Comparison of ENCODE assay signal across 26 mouse cellular contexts in genomic region chr1:132437389-132437788, GRCm38 (mm10). TPM values are rescaled to one million over a fixed set of nuclear protein-coding genes. Genes with fewer than 3 reads are reported as not detected.
DNase-seq lines count a peak whose midpoint lies in the region; ATAC-seq lines count a peak whose summit lies in the region.
"Had no signal": no experiment of that assay in that cellular context is flagged by ENCODE, and none has a peak within 500 bp of the region (broad histone marks: within the 10 kb centered on the region; RNA-seq: fewer than 3 reads in every experiment).

No protein-coding gene starts in this region.

- peaks cover 10% of the 10 kb centered on the region for H3K4me1 ChIP-seq in heart, embryonic 16.5 days (ENCODE audit: control insufficient read depth, insufficient read depth, low read length)
- no peaks in the 10 kb centered on the region for H3K4me1 ChIP-seq in heart, embryonic 10.5 days
- no peaks in the 10 kb centered on the region for H3K4me1 ChIP-seq in lung, embryonic 15.5 days
- peaks cover 27% of the 10 kb centered on the region for H3K4me1 ChIP-seq in brown adipose tissue, adult 24 weeks (ENCODE audit: control insufficient read depth, insufficient read depth, insufficient read length, low read length)
- H3K4me1 ChIP-seq: forebrain, embryonic 10.5 days; kidney, embryonic 15.5 days; liver, embryonic 12.5 days; stomach, embryonic 15.5 days had no signal

- WGBS in heart, embryonic 16.5 days: 76% methylated on average over 5 of the region's 5 CpGs
- 88% methylated on average over 5 of the region's 5 CpGs for WGBS in heart, embryonic 10.5 days
- 80% methylated on average over 5 of the region's 5 CpGs for WGBS in lung, embryonic 15.5 days

- no peak overlapping the region for H3K9ac ChIP-seq in heart, embryonic 16.5 days (ENCODE audit: low read length)
- no peak overlapping the region for H3K9ac ChIP-seq in lung, embryonic 15.5 days
- H3K9ac ChIP-seq: kidney, embryonic 15.5 days; liver, embryonic 12.5 days; stomach, embryonic 15.5 days had no signal

- no peak overlapping the region for H3K4me2 ChIP-seq in heart, embryonic 16.5 days (ENCODE audit: low read depth, low read length)
- H3K4me2 ChIP-seq in lung, embryonic 15.5 days: no peak overlapping the region
- H3K4me2 ChIP-seq: heart, embryonic 11.5 days; kidney, embryonic 15.5 days; liver, embryonic 12.5 days; stomach, embryonic 15.5 days had no signal

- H3K27me3 ChIP-seq in heart, embryonic 16.5 days (ENCODE audit: control insufficient read depth, insufficient read depth, low read length): no peaks in the 10 kb centered on the region
- H3K27me3 ChIP-seq in heart, embryonic 10.5 days (ENCODE audit: insufficient read depth, poor library complexity, severe bottlenecking): no peaks in the 10 kb centered on the region
- H3K27me3 ChIP-seq in lung, embryonic 15.5 days: no peaks in the 10 kb centered on the region
- H3K27me3 ChIP-seq: kidney, embryonic 15.5 days; liver, embryonic 12.5 days; stomach, embryonic 15.5 days had no signal

- peaks cover 22% of the 10 kb centered on the region for H3K36me3 ChIP-seq in heart, embryonic 16.5 days (ENCODE audit: control insufficient read depth, insufficient read depth)
- peaks cover 51% of the 10 kb centered on the region for H3K36me3 ChIP-seq in heart, embryonic 10.5 days
- peaks cover 15% of the 10 kb centered on the region for H3K36me3 ChIP-seq in lung, embryonic 15.5 days

- H3K4me3 ChIP-seq in heart, embryonic 16.5 days (ENCODE audit: low read length): no peak overlapping the region
- no peak overlapping the region for H3K4me3 ChIP-seq in heart, embryonic 10.5 days
- H3K4me3 ChIP-seq in lung, embryonic 15.5 days: no peak overlapping the region
- H3K4me3 ChIP-seq in brown adipose tissue, adult 24 weeks (ENCODE audit: insufficient read depth, low read depth, low read length): no peak overlapping the region
- H3K4me3 ChIP-seq: forebrain, embryonic 10.5 days; hindbrain, embryonic 10.5 days; kidney, embryonic 15.5 days; liver, embryonic 12.5 days; midbrain, embryonic 10.5 days; stomach, embryonic 15.5 days had no signal

- peak overlapping the region; percentile 39 for H3K27ac ChIP-seq in heart, embryonic 16.5 days (ENCODE audit: low read length)
- H3K27ac ChIP-seq in heart, embryonic 10.5 days: no peak overlapping the region
- peak overlapping the region; percentile 5; the same call in 1 of the 2 replicates for H3K27ac ChIP-seq in lung, embryonic 15.5 days
- peak overlapping the region; percentile 74 for H3K27ac ChIP-seq in brown adipose tissue, adult 24 weeks (replicated peaks; ENCODE audit: low read depth, low read length)
- H3K27ac ChIP-seq: forebrain, embryonic 10.5 days; hindbrain, embryonic 10.5 days; hindbrain, postnatal 0 days; liver, embryonic 12.5 days; midbrain, embryonic 10.5 days; stomach, embryonic 15.5 days had no signal

- no peak for DNase-seq in heart, embryonic 10.5 days (ENCODE audit: low spot score)
- no peak for DNase-seq in lung, postnatal 36 days
- DNase-seq in cerebellum, postnatal 25 days: no peak
- no peak for DNase-seq in cerebellum, postnatal 14 days
- DNase-seq: adrenal gland, adult 8-10 months; cerebellum, adult 9-10 months; gastrocnemius, postnatal 25 days; lung, adult 18-20 months; lung, postnatal 4 days; right cerebral cortex, adult 18-20 months had no signal

- ATAC-seq in heart, embryonic 16.5 days (replicated peaks; ENCODE audit: extremely low read depth, insufficient read depth, low FRiP score): no peak
- ATAC-seq in lung, embryonic 15.5 days (ENCODE audit: borderline replicate concordance, extremely low read depth, low FRiP score, low TSS enrichment): no peak
- ATAC-seq in megakaryocyte, adult 5-6 weeks (ENCODE audit: poor library complexity, severe bottlenecking): peak; percentile 81
- ATAC-seq: activated CD4-positive, CD25-positive, alpha-beta regulatory T cell, adult 4 months; forebrain, embryonic 16.5 days; hindbrain, postnatal 0 days; intestine, embryonic 16.5 days; liver, embryonic 12.5 days; midbrain, embryonic 16.5 days had no signal

- peaks cover 4% of the 10 kb centered on the region; the same call in 1 of the 2 replicates for H3K9me3 ChIP-seq in heart, embryonic 16.5 days (replicated peaks; ENCODE audit: control insufficient read depth, low read length)
- no peaks in the 10 kb centered on the region; the same call in 1 of the 2 replicates for H3K9me3 ChIP-seq in heart, embryonic 10.5 days
- H3K9me3 ChIP-seq in lung, embryonic 15.5 days: 0 out of 2 replicates have a peak, but pooled peaks cover 3% of the 10 kb centered on the region
- H3K9me3 ChIP-seq: kidney, embryonic 15.5 days; liver, embryonic 12.5 days; stomach, embryonic 15.5 days had no signal

RNA-seq across cellular contexts. Expression of gene Dstyk, which starts 20.0 kb away (rescaled TPM):
- polyA plus RNA-seq in heart, embryonic 16.5 days (2015; fragmentation: Nextera tagmentation; extraction: Ambion mirVana): 9.1 and 10.5 TPM in 2 replicates
- 10.6 and 10.8 TPM in 2 replicates for polyA plus RNA-seq in heart, embryonic 10.5 days (2016; fragmentation: Nextera tagmentation; extraction: Ambion mirVana)
- polyA plus RNA-seq in lung, embryonic 15.5 days (2015; fragmentation: Nextera tagmentation; extraction: Ambion mirVana): 14.5 and 15.4 TPM in 2 replicates
- 5.3 and 7.7 TPM in 2 replicates for polyA plus RNA-seq in brown adipose tissue, adult 24 weeks (2012; ENCODE audit: insufficient read depth, insufficient read length, missing spikeins)
- 17.2 and 19.5 TPM in 2 replicates for total RNA-seq in megakaryocyte, adult 5-6 weeks (2015)
- total RNA-seq in megakaryocyte, adult 5-6 weeks (2017): 24.8 and 36.6 TPM in 2 replicates

RNA-seq across cellular contexts. Expression of gene Rbbp5, which starts 39.8 kb away (rescaled TPM):
- polyA plus RNA-seq in heart, embryonic 16.5 days (2015; fragmentation: Nextera tagmentation; extraction: Ambion mirVana): 31.2 and 32.2 TPM in 2 replicates
- 33.2 and 43.6 TPM in 2 replicates for polyA plus RNA-seq in heart, embryonic 10.5 days (2016; fragmentation: Nextera tagmentation; extraction: Ambion mirVana)
- polyA plus RNA-seq in lung, embryonic 15.5 days (2015; fragmentation: Nextera tagmentation; extraction: Ambion mirVana): 44.1 and 47.4 TPM in 2 replicates
- polyA plus RNA-seq in brown adipose tissue, adult 24 weeks (2012; ENCODE audit: insufficient read depth, insufficient read length, missing spikeins): 12.0 and 17.4 TPM in 2 replicates
- 47.9 and 53.9 TPM in 2 replicates for total RNA-seq in megakaryocyte, adult 5-6 weeks (2015)
- total RNA-seq in megakaryocyte, adult 5-6 weeks (2017): 63.0 and 72.4 TPM in 2 replicates

RNA-seq across cellular contexts. Expression of gene Tmcc2, which starts 46.3 kb away (rescaled TPM):
- polyA plus RNA-seq in heart, embryonic 16.5 days (2015; fragmentation: Nextera tagmentation; extraction: Ambion mirVana): 10.6 and 11.1 TPM in 2 replicates
- 10.1 and 12.6 TPM in 2 replicates for polyA plus RNA-seq in heart, embryonic 10.5 days (2016; fragmentation: Nextera tagmentation; extraction: Ambion mirVana)
- polyA plus RNA-seq in lung, embryonic 15.5 days (2015; fragmentation: Nextera tagmentation; extraction: Ambion mirVana): 10.7 and 13.2 TPM in 2 replicates
- polyA plus RNA-seq in brown adipose tissue, adult 24 weeks (2012; ENCODE audit: insufficient read depth, insufficient read length, missing spikeins): 2.1 and 2.5 TPM in 2 replicates
- 4.9 and 6.9 TPM in 2 replicates for total RNA-seq in megakaryocyte, adult 5-6 weeks (2015)
- 5.3 and 7.8 TPM in 2 replicates for total RNA-seq in megakaryocyte, adult 5-6 weeks (2017)
